Mouse (Mus musculus): ENCODE results near the gene Grap2. TPM values are rescaled to one million over a fixed set of nuclear protein-coding genes. Genes with fewer than 3 reads are reported as not detected.

Grap2 gene
- 117 TPM for polyA plus RNA-seq (2017; shearing (Covaris generic))

DNA sequence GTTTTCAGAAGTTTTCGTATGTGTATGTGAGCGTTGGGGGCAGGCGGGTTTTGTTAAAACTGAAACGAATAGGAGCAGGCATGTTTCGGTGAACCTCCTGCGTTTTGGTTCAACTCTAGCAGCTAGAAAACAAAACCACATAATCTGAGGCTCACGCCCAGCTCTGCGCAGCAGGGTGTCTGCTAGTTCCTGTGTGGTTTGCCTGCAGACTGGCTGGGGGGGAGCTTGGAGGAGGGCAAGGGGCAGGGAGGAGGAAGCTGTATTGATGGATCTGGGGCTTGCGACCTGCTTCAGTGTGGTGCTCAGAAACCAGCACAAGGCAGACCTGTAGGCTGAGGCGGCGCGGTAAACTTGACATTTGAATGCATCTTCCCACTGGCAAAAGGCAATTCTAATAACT lies at the start of gene Grap2:
Gene Grap2 (plus strand): TSS at position 304 of the 400 bp plus-strand sequence.

DNA sequence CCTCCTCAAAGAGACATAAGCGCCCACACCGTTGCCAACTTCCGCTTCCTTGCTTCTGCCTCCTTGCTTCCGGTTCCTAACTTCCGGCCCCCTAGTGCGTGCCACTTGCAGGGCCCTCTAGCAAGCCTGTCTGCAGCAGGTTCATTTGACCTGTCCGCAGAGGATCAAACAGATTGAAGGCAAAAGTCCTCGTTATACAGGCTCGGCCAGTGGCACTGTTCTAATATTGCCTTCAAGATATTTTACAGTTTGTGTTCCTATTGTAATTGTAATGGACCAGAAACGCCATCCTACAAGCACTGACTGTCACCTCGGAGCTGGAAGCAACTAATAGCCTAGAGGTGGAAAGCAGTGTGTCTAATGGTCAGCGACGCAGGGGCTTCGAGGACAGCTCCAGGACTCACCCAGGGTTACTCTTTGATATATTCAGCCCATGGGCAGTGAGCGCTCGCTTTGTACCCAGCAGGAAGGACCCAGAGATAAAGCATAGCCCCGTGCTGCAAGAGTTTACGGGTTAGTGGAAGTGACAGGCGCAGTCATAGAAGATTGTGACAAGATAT lies 7.2 kb upstream of the Grap2 start, which contains the start of gene Enthd1:
Gene Enthd1 (minus strand): TSS at position 51 of the 560 bp plus-strand sequence.

DNA sequence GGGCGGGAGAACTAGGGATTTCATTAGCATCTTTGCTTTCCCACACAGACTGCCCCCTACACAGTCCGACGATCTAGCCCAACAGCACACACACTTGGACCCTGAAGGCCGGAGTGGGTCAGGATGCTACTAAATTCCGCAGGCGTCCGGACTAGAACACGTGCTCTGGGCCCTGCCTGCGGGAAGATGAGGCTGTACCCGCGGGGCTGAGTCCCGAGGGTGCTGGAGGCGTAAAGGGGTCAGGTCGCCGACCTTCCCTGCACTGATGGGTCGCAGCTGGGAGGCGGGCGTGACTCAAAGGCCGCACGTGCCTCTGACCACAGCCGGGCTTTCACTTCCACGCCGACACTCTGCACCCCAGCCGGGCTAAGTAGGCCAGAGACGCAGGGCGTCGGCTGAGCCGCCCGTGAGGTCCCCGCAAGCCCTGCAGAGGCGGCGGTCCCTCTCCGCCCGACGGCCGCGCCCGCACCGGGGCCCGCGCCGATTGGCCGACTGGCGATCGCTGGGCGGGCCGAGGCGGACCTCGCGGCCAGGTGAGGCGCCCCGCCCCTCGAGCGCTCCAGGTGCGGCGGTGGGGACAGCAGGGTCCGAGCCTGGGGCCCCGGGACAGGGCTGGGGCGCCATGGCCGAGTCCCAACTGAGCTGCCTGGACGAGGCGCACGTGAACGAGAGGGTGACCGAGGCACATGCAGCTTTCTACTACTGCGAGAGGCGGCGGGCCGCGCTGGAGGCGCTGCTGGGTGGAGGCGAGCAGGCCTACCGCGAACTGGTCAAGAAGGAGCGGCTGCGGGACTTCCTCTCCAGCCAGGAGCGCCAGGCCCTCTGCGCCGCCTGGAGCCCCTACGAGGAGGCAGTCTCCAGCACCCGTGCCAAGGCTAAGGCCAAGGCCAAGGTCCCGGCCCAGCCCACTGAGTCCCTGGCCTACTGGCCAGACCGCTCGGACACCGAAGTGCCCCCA lies 99.2 kb downstream of the Grap2 start, which contains the start of gene Fam83f:
Gene Fam83f (plus strand): TSS at position 553 of the 958 bp plus-strand sequence.

Other genes with a start within 250 kb of the Grap2 start
- 0.61 TPM for gene Enthd1, start 7.4 kb upstream of the Grap2 start, polyA plus RNA-seq (2017; shearing (Covaris generic))
- 0.16 TPM for gene Fam83f, start 99.3 kb downstream of the Grap2 start, polyA plus RNA-seq (2017; shearing (Covaris generic))
- 51.2 TPM for gene Tnrc6b, start 138.7 kb downstream of the Grap2 start, polyA plus RNA-seq (2017; shearing (Covaris generic))

All from effector memory CD4-positive, alpha-beta T cell, adult 5 months (primary cell).